Mouse (Mus musculus): ENCODE measurements at regions not wholly inside any gene's neighbourhood (a gene's known extent, or its start where the extent isn't known, plus 50 kb on each side); places are given as distances from the start of the nearest gene placed in this dataset.

DNA sequence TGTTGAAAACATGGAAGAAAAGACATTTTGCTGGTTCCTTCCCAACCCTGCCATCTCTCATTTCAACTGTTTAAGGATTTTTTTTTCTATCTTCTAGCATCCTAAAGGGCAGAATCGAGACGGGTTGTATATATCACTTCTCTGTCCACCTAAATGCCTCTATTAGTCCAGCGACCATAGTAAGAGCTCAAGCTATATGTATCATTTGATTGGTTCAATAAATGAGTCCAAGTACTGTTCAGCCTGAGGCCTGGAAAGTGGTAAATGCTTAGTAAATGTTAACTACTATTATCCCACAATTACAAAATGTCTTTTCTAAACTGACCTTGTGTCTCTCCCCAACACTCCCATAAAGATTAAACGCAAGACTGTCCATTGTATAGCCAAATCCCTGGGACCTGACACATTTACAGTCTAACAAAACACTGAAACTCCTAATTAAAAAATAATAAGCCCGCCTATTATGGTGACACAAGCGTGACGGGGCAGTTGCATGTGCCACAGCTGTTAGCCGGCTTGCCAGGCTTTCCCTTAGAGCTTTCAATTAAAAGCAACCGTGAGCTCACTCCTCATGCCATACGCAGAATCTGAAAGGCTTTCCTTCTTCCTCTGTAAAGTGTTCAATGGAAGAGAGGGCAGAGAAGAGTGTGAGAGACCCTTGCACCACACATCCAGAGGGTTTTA is 336.7 kb upstream of the Tenm4 start:
- ATAC-seq (ENCODE audit: low read depth): no peak
- WGBS: 90% methylated on average over 10 of the region's 10 CpGs
- Histone ChIP-seq H3K4me3 (ENCODE audit: low read length) (no peak overlapping the region), H3K9me3 (ENCODE audit: control insufficient read depth, low read length) (no peaks in the 10 kb centered on the region), H3K4me1 (replicated peaks; ENCODE audit: control insufficient read depth, insufficient read depth, low read length) (no peaks in the 10 kb centered on the region), H3K9ac (ENCODE audit: low read length) (no peak overlapping the region), H3K27ac (ENCODE audit: low read length) (no peak overlapping the region), H3K4me2 (ENCODE audit: low read depth, low read length) (no peak overlapping the region), H3K36me3 (ENCODE audit: control insufficient read depth, insufficient read depth, low read length) (no peaks in the 10 kb centered on the region), H3K27me3 (ENCODE audit: control insufficient read depth, insufficient read depth, low read depth, low read length) (no peaks in the 10 kb centered on the region)

DNA sequence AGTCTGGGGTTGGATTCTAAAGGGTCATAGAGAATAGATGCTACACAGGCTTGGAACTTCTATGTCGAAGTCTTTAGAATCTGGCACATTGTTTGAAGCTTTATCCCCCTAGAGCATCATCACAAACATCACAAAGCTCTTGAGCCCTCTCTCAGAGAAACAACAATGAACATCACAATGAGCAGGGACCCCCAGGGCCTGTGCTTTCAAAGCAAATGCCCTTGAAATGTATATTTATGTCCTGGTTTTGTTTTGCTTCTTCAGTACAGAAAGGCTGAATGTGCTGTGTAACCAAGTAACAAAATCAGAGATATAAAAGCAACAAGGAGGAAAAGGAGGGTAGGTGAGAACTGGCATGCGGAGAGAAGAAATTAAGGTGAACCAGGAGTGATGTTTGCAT is 330.6 kb upstream of the Tenm4 start:
- Histone ChIP-seq H3K27ac (ENCODE audit: low read length) (no peak overlapping the region), H3K4me2 (ENCODE audit: low read depth, low read length) (no peak overlapping the region), H3K4me3 (ENCODE audit: low read length) (no peak overlapping the region), H3K9ac (ENCODE audit: low read length) (no peak overlapping the region), H3K4me1 (replicated peaks; ENCODE audit: control insufficient read depth, insufficient read depth, low read length) (no peaks in the 10 kb centered on the region), H3K27me3 (ENCODE audit: control insufficient read depth, insufficient read depth, low read depth, low read length) (no peaks in the 10 kb centered on the region), H3K36me3 (ENCODE audit: control insufficient read depth, insufficient read depth, low read length) (no peaks in the 10 kb centered on the region), H3K9me3 (ENCODE audit: control insufficient read depth, low read length) (no peaks in the 10 kb centered on the region)
- 70% methylated on average over 2 of the region's 2 CpGs for WGBS
- no peak for ATAC-seq (ENCODE audit: low read depth)

DNA sequence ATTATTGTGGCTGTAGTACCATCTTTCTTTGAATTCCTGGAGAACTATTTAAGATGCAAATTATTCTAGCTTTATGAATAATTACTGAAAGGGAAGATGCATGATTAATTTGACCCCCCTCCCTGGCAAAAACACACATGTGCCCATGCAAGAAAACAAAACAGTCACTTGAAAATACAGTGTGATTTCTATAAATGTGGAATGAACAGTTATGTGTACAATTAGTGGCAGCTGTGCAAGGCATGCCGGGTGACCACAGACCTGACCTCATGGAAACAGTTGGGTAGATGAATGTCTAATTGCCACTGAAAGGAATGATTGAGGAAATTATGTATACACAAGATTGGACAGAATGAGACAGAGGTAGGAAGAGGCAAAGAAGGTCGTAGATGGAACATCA is 321.2 kb upstream of the Tenm4 start:
- Histone ChIP-seq H3K9me3 (ENCODE audit: control insufficient read depth, low read length) (no peaks in the 10 kb centered on the region), H3K27me3 (ENCODE audit: control insufficient read depth, insufficient read depth, low read depth, low read length) (no peaks in the 10 kb centered on the region), H3K4me1 (replicated peaks; ENCODE audit: control insufficient read depth, insufficient read depth, low read length) (peaks cover 5% of the 10 kb centered on the region; the same call in 1 of the 2 replicates), H3K36me3 (ENCODE audit: control insufficient read depth, insufficient read depth, low read length) (no peaks in the 10 kb centered on the region), H3K9ac (ENCODE audit: low read length) (no peak overlapping the region), H3K4me3 (ENCODE audit: low read length) (no peak overlapping the region), H3K27ac (ENCODE audit: low read length) (no peak overlapping the region), H3K4me2 (ENCODE audit: low read depth, low read length) (no peak overlapping the region)
- 76% methylated on average over 2 of the region's 2 CpGs for WGBS
- no peak for ATAC-seq (ENCODE audit: low read depth)

DNA sequence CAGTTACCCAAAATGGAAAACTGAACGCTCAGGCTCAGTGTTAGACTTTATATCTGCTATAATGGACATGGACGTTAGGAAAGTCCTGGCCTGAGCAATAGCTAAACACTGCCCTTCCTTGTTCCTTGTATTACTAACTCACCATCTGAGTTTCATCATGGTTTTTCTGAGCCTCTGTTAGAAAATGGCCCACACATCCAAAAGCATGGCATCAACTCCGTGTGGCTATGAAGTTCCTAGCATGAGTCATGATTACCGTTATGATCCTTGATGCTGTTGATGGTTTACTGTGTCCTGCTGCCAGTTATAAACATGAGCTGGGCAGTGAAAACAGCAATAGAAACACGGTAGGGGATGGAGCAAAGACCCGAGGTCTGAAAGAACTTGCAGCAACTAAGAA is 318.4 kb upstream of the Tenm4 start:
- H3K4me1 ChIP-seq (replicated peaks; ENCODE audit: control insufficient read depth, insufficient read depth, low read length): peaks cover 5% of the 10 kb centered on the region; the same call in 1 of the 2 replicates
- no peak overlapping the region for H3K27ac ChIP-seq (ENCODE audit: low read length)
- 63% methylated on average over 6 of the region's 6 CpGs for WGBS
- no peak overlapping the region for H3K4me2 ChIP-seq (ENCODE audit: low read depth, low read length)
- H3K4me3 ChIP-seq (ENCODE audit: low read length): no peak overlapping the region
- H3K27me3 ChIP-seq (ENCODE audit: control insufficient read depth, insufficient read depth, low read depth, low read length): no peaks in the 10 kb centered on the region
- H3K9ac ChIP-seq (ENCODE audit: low read length): no peak overlapping the region
- no peak for ATAC-seq (ENCODE audit: low read depth)
- H3K36me3 ChIP-seq (ENCODE audit: control insufficient read depth, insufficient read depth, low read length): no peaks in the 10 kb centered on the region
- no peaks in the 10 kb centered on the region for H3K9me3 ChIP-seq (ENCODE audit: control insufficient read depth, low read length)

DNA sequence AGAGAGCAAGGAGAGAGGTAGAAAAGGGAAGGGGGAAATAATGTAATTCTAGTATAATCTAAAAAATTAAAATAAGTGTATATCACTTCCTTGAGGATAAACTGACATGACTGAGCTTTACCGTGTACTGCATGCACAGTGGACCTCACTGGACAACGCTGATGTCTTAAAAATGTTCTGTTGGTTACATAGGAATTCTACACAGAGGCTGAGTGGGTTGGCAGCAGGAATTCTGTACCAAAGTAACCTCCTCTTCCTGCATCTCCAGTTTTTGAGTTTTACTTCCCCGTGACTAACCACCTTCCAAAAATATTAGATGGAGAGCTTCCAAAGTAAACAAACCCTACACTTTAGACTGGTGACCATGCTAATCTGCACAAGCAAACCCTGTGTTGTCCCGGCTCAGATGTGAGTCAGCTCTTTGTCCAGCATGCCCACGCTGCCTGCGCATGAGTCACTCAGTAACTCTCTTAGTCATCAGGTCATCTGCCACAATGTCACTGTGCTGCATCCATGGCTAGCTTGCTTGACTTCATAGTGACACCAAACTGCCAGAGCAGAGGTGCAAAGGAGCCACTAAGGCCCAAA is 317.7 kb upstream of the Tenm4 start:
- no peak overlapping the region for H3K27ac ChIP-seq (ENCODE audit: low read length)
- H3K4me1 ChIP-seq (replicated peaks; ENCODE audit: control insufficient read depth, insufficient read depth, low read length): peaks cover 5% of the 10 kb centered on the region; the same call in 1 of the 2 replicates
- WGBS: 48% methylated on average over 6 of the region's 6 CpGs
- no peak overlapping the region for H3K4me3 ChIP-seq (ENCODE audit: low read length)
- no peak overlapping the region for H3K9ac ChIP-seq (ENCODE audit: low read length)
- ATAC-seq (ENCODE audit: low read depth): peak; percentile 84
- no peaks in the 10 kb centered on the region for H3K36me3 ChIP-seq (ENCODE audit: control insufficient read depth, insufficient read depth, low read length)
- no peak overlapping the region for H3K4me2 ChIP-seq (ENCODE audit: low read depth, low read length)
- H3K9me3 ChIP-seq (ENCODE audit: control insufficient read depth, low read length): no peaks in the 10 kb centered on the region
- no peaks in the 10 kb centered on the region for H3K27me3 ChIP-seq (ENCODE audit: control insufficient read depth, insufficient read depth, low read depth, low read length)

DNA sequence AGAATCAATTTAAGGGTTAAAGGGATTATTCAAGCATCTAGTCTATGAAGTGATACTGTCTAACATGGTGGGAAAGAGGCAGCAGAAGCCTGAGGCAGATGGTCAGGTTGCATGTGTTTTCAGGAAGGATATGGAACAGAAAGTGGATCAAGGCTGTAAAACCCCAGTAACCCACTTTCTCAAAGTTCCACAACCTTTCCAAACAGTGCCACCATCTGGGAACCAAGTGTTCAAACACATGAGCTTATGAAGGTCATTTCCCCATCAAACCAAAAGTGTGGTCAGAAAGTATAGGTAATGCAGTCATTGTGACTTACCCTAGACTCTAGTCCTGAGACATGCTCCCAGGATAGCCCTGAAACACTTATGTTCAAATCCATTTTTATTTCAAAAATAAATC is 312.8 kb upstream of the Tenm4 start:
- no peak overlapping the region for H3K4me2 ChIP-seq (ENCODE audit: low read depth, low read length)
- no peak overlapping the region for H3K4me3 ChIP-seq (ENCODE audit: low read length)
- H3K27ac ChIP-seq (ENCODE audit: low read length): no peak overlapping the region
- no peaks in the 10 kb centered on the region for H3K9me3 ChIP-seq (ENCODE audit: control insufficient read depth, low read length)
- H3K36me3 ChIP-seq (ENCODE audit: control insufficient read depth, insufficient read depth, low read length): no peaks in the 10 kb centered on the region
- no peak for ATAC-seq (ENCODE audit: low read depth)
- no peak overlapping the region for H3K9ac ChIP-seq (ENCODE audit: low read length)
- peaks cover 4% of the 10 kb centered on the region; the same call in 1 of the 2 replicates for H3K4me1 ChIP-seq (replicated peaks; ENCODE audit: control insufficient read depth, insufficient read depth, low read length)
- no peaks in the 10 kb centered on the region for H3K27me3 ChIP-seq (ENCODE audit: control insufficient read depth, insufficient read depth, low read depth, low read length)

DNA sequence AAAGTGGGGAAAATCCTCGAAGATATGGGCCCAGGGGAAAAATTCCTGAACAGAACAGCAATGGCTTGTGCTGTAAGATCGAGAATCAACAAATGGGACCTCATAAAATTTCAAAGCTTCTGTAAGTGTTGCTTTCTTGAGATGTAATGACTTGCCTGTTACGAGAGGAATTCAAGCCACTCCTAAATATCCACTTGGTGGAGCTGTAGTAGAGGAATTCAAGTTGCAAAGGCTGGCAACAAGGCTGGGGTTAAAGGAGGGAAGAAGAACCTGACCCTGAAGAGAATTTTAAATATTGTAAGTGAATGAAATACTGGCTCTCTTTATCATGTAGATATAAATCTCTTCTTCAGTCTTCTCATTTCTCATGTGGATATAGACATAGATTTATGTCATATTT is 306.8 kb upstream of the Tenm4 start:
- 30% methylated on average over 3 of the region's 3 CpGs for WGBS
- no peaks in the 10 kb centered on the region for H3K4me1 ChIP-seq (replicated peaks; ENCODE audit: control insufficient read depth, insufficient read depth, low read length)
- no peak for ATAC-seq (ENCODE audit: low read depth)

DNA sequence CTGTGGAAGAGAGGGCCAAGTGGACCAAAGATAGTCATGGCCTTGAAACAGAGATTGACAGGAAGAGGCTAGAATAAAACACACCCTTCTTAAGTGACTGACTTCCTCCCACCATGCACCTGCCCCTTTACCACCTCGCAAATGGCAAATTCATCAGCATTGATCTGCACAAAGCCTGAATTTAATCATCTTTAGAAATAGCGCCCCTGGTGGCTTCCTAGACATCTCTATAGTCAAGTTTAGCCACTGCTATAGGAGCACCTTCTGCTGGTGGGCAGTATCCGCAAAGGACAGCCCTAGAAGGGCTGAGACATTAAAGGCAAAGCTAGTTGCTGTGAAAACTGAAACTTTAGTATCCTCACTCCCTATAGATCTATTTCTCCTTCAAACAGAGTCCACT is 305.8 kb upstream of the Tenm4 start:
- H3K4me3 ChIP-seq (ENCODE audit: low read length): no peak overlapping the region
- H3K9ac ChIP-seq (ENCODE audit: low read length): no peak overlapping the region
- no peak overlapping the region for H3K4me2 ChIP-seq (ENCODE audit: low read depth, low read length)
- H3K4me1 ChIP-seq (replicated peaks; ENCODE audit: control insufficient read depth, insufficient read depth, low read length): no peaks in the 10 kb centered on the region
- no peaks in the 10 kb centered on the region for H3K27me3 ChIP-seq (ENCODE audit: control insufficient read depth, insufficient read depth, low read depth, low read length)
- H3K27ac ChIP-seq (ENCODE audit: low read length): no peak overlapping the region
- WGBS: 56% methylated on average over 3 of the region's 3 CpGs
- no peaks in the 10 kb centered on the region for H3K36me3 ChIP-seq (ENCODE audit: control insufficient read depth, insufficient read depth, low read length)
- ATAC-seq (ENCODE audit: low read depth): no peak
- no peaks in the 10 kb centered on the region for H3K9me3 ChIP-seq (ENCODE audit: control insufficient read depth, low read length)

More for the DNA sequence above, 306.8 kb upstream of the Tenm4 start:
- H3K4me3 ChIP-seq (ENCODE audit: low read length): no peak overlapping the region
- H3K9ac ChIP-seq (ENCODE audit: low read length): no peak overlapping the region
- H3K27me3 ChIP-seq (ENCODE audit: control insufficient read depth, insufficient read depth, low read depth, low read length): no peaks in the 10 kb centered on the region
- no peak overlapping the region for H3K27ac ChIP-seq (ENCODE audit: low read length)
- H3K9me3 ChIP-seq (ENCODE audit: control insufficient read depth, low read length): no peaks in the 10 kb centered on the region
- H3K4me2 ChIP-seq (ENCODE audit: low read depth, low read length): no peak overlapping the region
- H3K36me3 ChIP-seq (ENCODE audit: control insufficient read depth, insufficient read depth, low read length): no peaks in the 10 kb centered on the region

DNA sequence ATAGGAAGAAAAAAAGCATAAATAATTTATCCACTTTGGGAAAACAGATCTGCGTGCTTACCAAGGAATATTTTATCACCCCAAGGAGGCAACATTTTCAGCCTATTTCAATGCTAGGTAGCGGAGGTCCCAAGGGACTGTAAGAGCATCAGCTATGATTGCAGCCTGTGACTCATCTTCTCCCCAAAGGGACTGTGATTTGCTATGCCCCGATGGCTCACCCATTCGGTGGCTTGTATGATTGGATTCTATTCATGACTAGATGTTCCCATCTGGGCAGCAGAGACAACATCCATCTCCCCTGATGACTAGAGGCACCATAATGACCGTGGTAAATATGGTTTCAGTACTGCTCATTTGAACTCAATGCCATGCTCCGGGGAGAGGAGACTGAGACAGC is 302.3 kb upstream of the Tenm4 start:
- H3K36me3 ChIP-seq (ENCODE audit: control insufficient read depth, insufficient read depth, low read length): no peaks in the 10 kb centered on the region
- WGBS: 84% methylated on average over 6 of the region's 6 CpGs

More for the DNA sequence above, 302.3 kb upstream of the Tenm4 start:
- H3K9me3 ChIP-seq (ENCODE audit: control insufficient read depth, low read length): no peaks in the 10 kb centered on the region
- no peaks in the 10 kb centered on the region for H3K27me3 ChIP-seq (ENCODE audit: control insufficient read depth, insufficient read depth, low read depth, low read length)
- H3K4me1 ChIP-seq (replicated peaks; ENCODE audit: control insufficient read depth, insufficient read depth, low read length): no peaks in the 10 kb centered on the region
- no peak overlapping the region for H3K9ac ChIP-seq (ENCODE audit: low read length)
- no peak for ATAC-seq (ENCODE audit: low read depth)
- no peak overlapping the region for H3K27ac ChIP-seq (ENCODE audit: low read length)
- H3K4me3 ChIP-seq (ENCODE audit: low read length): no peak overlapping the region
- H3K4me2 ChIP-seq (ENCODE audit: low read depth, low read length): no peak overlapping the region
